Comparison of ENCODE assay signal across 9 mouse cellular contexts in the genomic region with DNA sequence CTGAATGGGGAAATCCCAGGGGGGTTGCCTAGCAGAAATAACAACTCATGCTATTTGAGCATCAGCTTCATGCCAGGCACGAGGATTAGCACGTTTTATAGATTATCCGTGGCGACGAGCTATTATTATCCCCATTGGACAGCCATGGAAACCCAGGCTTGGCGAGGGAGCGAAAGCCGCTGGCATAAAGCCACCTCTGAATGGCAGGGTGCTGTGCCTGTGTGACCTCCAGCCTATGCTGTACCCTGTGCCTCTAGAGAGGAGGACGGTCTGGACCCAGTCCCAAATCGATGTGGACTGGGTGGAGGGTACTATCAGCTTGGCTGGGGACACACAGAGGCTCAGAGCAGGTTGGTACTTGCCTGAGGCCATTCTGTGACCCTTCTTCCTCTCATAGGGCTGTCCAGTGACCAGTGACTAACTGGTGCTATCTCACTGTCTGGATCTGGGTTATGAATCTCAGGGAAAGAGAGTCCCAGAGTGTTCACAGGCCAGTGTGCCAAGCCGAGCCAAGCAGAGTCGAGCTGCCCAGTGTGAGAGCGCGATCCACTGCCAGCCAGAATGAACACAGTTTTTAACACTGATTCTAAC. TPM values are rescaled to one million over a fixed set of nuclear protein-coding genes. Genes with fewer than 3 reads are reported as not detected.
DNase-seq lines count a peak whose midpoint lies in the region; ATAC-seq and TF ChIP-seq lines count a peak whose summit lies in the region.
"Had no signal": no experiment of that assay in that cellular context is flagged by ENCODE, and none has a peak within 500 bp of the region (broad histone marks: within the 10 kb centered on the region; RNA-seq: fewer than 3 reads in every experiment).

No protein-coding gene starts in this region.

- ATAC-seq in hindbrain, embryonic 12.5 days (ENCODE audit: low FRiP score): peak; percentile 24; the same call in 1 of the 2 replicates
- ATAC-seq in cerebellum, adult (ENCODE audit: insufficient number of reproducible peaks, low FRiP score, low TSS enrichment): peak; percentile 60
- no peak; the same call in 1 of the 2 replicates for ATAC-seq in midbrain, embryonic 12.5 days (ENCODE audit: low FRiP score, low read depth)
- ATAC-seq: inflammation-experienced regulatory T-cells, adult 6 months had no signal

- no peaks in the 10 kb centered on the region for H3K27me3 ChIP-seq in hindbrain, embryonic 12.5 days
- no peaks in the 10 kb centered on the region for H3K27me3 ChIP-seq in hindbrain, embryonic 10.5 days (ENCODE audit: insufficient read depth, poor library complexity, severe bottlenecking)
- no peaks in the 10 kb centered on the region for H3K27me3 ChIP-seq in midbrain, embryonic 12.5 days
- no peaks in the 10 kb centered on the region for H3K27me3 ChIP-seq in thymus, adult 2 months (ENCODE audit: control insufficient read depth, insufficient read depth, low read length)

- no peaks in the 10 kb centered on the region for H3K9me3 ChIP-seq in hindbrain, embryonic 12.5 days (replicated peaks)
- no peaks in the 10 kb centered on the region for H3K9me3 ChIP-seq in hindbrain, embryonic 10.5 days
- H3K9me3 ChIP-seq in midbrain, embryonic 12.5 days: no peaks in the 10 kb centered on the region

- DNase-seq in hindbrain, embryonic 10.5 days (ENCODE audit: low spot score): no peak
- peak; percentile 63 to 72 for DNase-seq in heart, adult 9 months (ENCODE audit: low spot score in 2 of 2)
- DNase-seq in testis, postnatal 14 days (ENCODE audit: low spot score): no peak
- DNase-seq in thymus, adult 2 months: no peak
- no peak for DNase-seq in thymus, postnatal 36 days

- WGBS in hindbrain, embryonic 12.5 days: 69% methylated on average over 14 of the region's 14 CpGs
- WGBS in hindbrain, embryonic 10.5 days: 83% methylated on average over 14 of the region's 14 CpGs
- WGBS in midbrain, embryonic 12.5 days: 54% methylated on average over 14 of the region's 14 CpGs
- WGBS in thymus, adult 2 months: 96% methylated on average over 14 of the region's 14 CpGs

- H3K4me2 ChIP-seq in hindbrain, embryonic 12.5 days (replicated peaks): no peak overlapping the region
- no peak overlapping the region for H3K4me2 ChIP-seq in midbrain, embryonic 12.5 days (replicated peaks)

- peaks cover 32% of the 10 kb centered on the region for H3K4me1 ChIP-seq in hindbrain, embryonic 12.5 days
- H3K4me1 ChIP-seq in hindbrain, embryonic 10.5 days (replicated peaks): peaks cover 38% of the 10 kb centered on the region
- peaks cover 20% of the 10 kb centered on the region for H3K4me1 ChIP-seq in midbrain, embryonic 12.5 days
- peaks cover 11% of the 10 kb centered on the region for H3K4me1 ChIP-seq in thymus, adult 2 months (replicated peaks; ENCODE audit: control insufficient read depth, insufficient read depth, low read length)

- H3K4me3 ChIP-seq in hindbrain, embryonic 12.5 days: no peak overlapping the region
- H3K4me3 ChIP-seq in hindbrain, embryonic 10.5 days: no peak overlapping the region
- H3K4me3 ChIP-seq in midbrain, embryonic 12.5 days: no peak overlapping the region
- H3K4me3 ChIP-seq in thymus, adult 2 months (ENCODE audit: control insufficient read depth, insufficient read depth, low read length): no peak overlapping the region

- no peak for TF ChIP-seq CTCF in thymus, adult 2 months (IDR thresholded peaks at IDR 0.05; ENCODE audit: borderline replicate concordance, control insufficient read depth, extremely low read depth, insufficient read depth, low read length, poor library complexity)

- TF ChIP-seq POLR2A in thymus, adult 2 months (IDR thresholded peaks at IDR 0.05; ENCODE audit: control insufficient read depth, extremely low read depth, insufficient read depth, low read length, poor library complexity): no peak

- H3K9ac ChIP-seq in hindbrain, embryonic 12.5 days: no peak overlapping the region
- no peak overlapping the region for H3K9ac ChIP-seq in midbrain, embryonic 12.5 days (replicated peaks)

- no peaks in the 10 kb centered on the region for H3K36me3 ChIP-seq in hindbrain, embryonic 12.5 days
- H3K36me3 ChIP-seq in hindbrain, embryonic 10.5 days: 0 out of 2 replicates have a peak, but pooled peaks cover 3% of the 10 kb centered on the region
- no peaks in the 10 kb centered on the region for H3K36me3 ChIP-seq in midbrain, embryonic 12.5 days
- no peaks in the 10 kb centered on the region for H3K36me3 ChIP-seq in thymus, adult 2 months (ENCODE audit: control insufficient read depth, insufficient read depth, low read length)

- no peak overlapping the region for H3K27ac ChIP-seq in hindbrain, embryonic 12.5 days
- no peak overlapping the region for H3K27ac ChIP-seq in hindbrain, embryonic 10.5 days
- peak overlapping the region; percentile 36; the same call in 1 of the 2 replicates for H3K27ac ChIP-seq in midbrain, embryonic 12.5 days (replicated peaks)
- no peak overlapping the region for H3K27ac ChIP-seq in thymus, adult 2 months (ENCODE audit: control insufficient read depth, insufficient read depth, low read length)

RNA-seq across cellular contexts. Expression of a gene that starts 16.3 kb away (rescaled TPM):
- 10.5 and 11.5 TPM in 2 replicates for polyA plus RNA-seq in hindbrain, embryonic 12.5 days (2016; fragmentation: Nextera tagmentation; extraction: Ambion mirVana)
- polyA plus RNA-seq in hindbrain, embryonic 10.5 days (2016; fragmentation: Nextera tagmentation; extraction: Ambion mirVana): 2.4 and 3.3 TPM in 2 replicates
- polyA plus RNA-seq in midbrain, embryonic 12.5 days (2016; fragmentation: Nextera tagmentation; extraction: Ambion mirVana): 2.9 and 4.0 TPM in 2 replicates
- polyA plus RNA-seq in thymus, adult 2 months (2012; rRNA removed): 14.1 and 15.5 TPM in 2 replicates

RNA-seq across cellular contexts. Expression of a gene that starts 58.2 kb away (rescaled TPM):
- polyA plus RNA-seq in hindbrain, embryonic 12.5 days (2016; fragmentation: Nextera tagmentation; extraction: Ambion mirVana): 0.27 TPM in 1 of 2 replicates, not detected in the other
- polyA plus RNA-seq in hindbrain, embryonic 10.5 days (2016; fragmentation: Nextera tagmentation; extraction: Ambion mirVana): 0.04 TPM in 1 of 2 replicates, not detected in the other
- not detected in 2 replicates for polyA plus RNA-seq in midbrain, embryonic 12.5 days (2016; fragmentation: Nextera tagmentation; extraction: Ambion mirVana)
- 0.92 and 1.00 TPM in 2 replicates for polyA plus RNA-seq in thymus, adult 2 months (2012; rRNA removed)
- polyA plus RNA-seq: inflammation-experienced regulatory T-cells, adult 6 months had no signal

Comparison
In these comparisons a context has a peak if more than half of its experiments do, and no peak if none do; other contexts are left out.
1. DNase-seq: peak in heart, adult 9 months (2 of 2); none in hindbrain, embryonic 10.5 days (single experiment), testis, postnatal 14 days (single experiment), thymus, adult 2 months (single experiment) and thymus, postnatal 36 days (0 of 2).